Mouse (Mus musculus): ENCODE data around the gene Nit2. TPM values are rescaled to one million over a fixed set of nuclear protein-coding genes. Genes with fewer than 3 reads are reported as not detected.

Gene Nit2
- total and polyA plus RNA-seq, 3 experiments: 59.4 to 93.3 (median 71.8) TPM

DNA sequence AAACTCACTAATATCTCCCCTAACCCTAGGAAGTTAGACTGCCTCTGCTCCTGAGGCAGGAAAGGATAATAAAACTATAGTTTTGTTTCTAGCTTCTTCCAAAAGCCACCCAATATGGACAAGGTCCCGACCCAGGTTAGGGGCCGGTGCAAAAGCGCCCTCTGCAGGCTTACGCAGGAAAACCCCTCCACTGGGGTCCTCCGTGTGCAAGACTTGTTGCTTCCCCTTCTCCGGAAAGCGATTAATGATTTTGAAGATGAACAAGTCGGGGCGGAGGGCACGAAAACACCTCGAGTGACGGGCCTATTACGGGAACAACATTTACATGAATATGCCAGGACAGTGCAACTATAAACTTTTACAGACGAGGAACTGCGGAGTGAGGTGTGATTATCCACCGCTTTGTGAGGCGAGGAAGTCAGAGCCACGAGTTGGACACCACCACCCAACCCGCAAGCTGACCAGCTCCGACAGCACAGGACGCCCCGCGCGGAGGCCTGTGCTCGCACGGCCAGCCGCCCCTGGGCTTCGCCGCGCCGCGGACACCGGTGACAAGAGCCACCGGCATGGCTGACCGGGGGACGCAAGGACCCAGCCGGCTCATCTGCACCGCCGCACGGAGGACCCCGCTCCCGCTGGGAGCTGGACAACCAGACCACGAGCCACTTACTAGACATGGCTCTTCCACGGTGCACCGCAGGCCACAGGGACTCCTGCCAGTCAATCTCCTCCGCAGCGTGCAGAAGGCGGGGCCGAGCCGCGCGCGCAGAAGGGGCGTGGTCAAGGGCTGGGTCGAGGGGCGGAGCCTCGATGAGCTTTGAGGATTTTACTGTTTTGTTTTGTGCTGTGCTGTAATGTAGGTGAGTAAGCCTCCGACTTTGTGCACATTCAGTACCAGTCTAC lies at the start of gene Nit2 (continued):
- TF ChIP-seq KAT2A (IDR thresholded peaks at IDR 0.05; ENCODE audit: insufficient replicate concordance, low read length): no peak

DNA sequence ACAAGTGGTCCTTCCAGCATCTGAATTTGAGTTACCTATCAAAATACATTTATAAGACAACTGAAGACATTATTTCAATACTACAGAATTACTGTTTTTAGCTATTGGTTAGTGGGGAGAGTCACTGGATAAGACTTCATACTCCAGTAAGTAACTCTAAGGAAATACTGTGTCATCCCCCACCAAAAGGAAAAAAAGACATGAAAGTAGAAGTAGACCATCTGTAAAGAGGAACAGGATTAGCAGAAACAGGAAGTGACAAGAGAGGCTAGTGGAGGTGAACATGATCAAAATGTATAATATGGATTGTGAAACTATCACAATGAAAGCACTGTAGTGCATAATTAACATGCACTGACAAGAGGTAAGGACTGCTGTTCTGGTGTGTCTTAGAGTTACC lies 48.8 kb upstream of the Nit2 start:
- DNase-seq (ENCODE audit: extremely low read depth): peak; percentile 90
- 0 out of 2 replicates have a peak overlapping the region, but pooled peaks have one; percentile 6 for H3K9ac ChIP-seq (ENCODE audit: insufficient read depth, low read depth)
- no peak overlapping the region for H3K4me3 ChIP-seq (replicated peaks in 1 of 3; ENCODE audit: low read depth in 2 of 3, low read length in 2 of 3, poor library complexity in 1 of 3)
- dilution Hi-C loops (cut with MboI; ENCODE audit: extremely low pct_ligation_motif_present, extremely low pct_unique_long_range_greater_than_20kb, low sequenced_read_pairs): no loop called here
- peak overlapping the region; percentile 38; the same call in 1 of the 2 replicates for H3K4me2 ChIP-seq (ENCODE audit: insufficient read depth, low read depth, poor library complexity, severe bottlenecking)
- H3K4me1 ChIP-seq (ENCODE audit: control insufficient read depth in 1 of 2, insufficient read depth in 2 of 2): peaks cover 11 to 66% of the 10 kb centered on the region in 2 experiments
- H3K27ac ChIP-seq (ENCODE audit: insufficient read depth, low read depth): peak overlapping the region; percentile 31
- in situ Hi-C loops (cut with MboI; ENCODE audit: low pct_ligation_motif_present, low pct_unique_long_range_greater_than_20kb, low sequenced_read_pairs): no loop called here
- H3K27me3 ChIP-seq (replicated peaks): no peaks in the 10 kb centered on the region
- no peaks in the 10 kb centered on the region; the same call in 1 of the 2 replicates for H3K79me2 ChIP-seq (replicated peaks; ENCODE audit: control insufficient read depth, extremely low read depth, insufficient read depth, poor library complexity, severe bottlenecking)
- H3K36me3 ChIP-seq (replicated peaks in 1 of 2; ENCODE audit: control insufficient read depth in 1 of 2, insufficient read depth in 1 of 2, low read length in 1 of 2): peaks cover 14 to 56% of the 10 kb centered on the region in 2 experiments
- H3K9me3 ChIP-seq (replicated peaks; ENCODE audit: low read length): no peaks in the 10 kb centered on the region
- TF ChIP-seq MAX (IDR thresholded peaks at IDR 0.05; ENCODE audit: low read length) (no peak; the same call in 1 of the 2 replicates), IRF4 (IDR thresholded peaks at IDR 0.05; ENCODE audit: low read depth, low read length) (peak; percentile 90), ZKSCAN1 (IDR thresholded peaks at IDR 0.05; ENCODE audit: borderline replicate concordance, low read depth, low read length) (no peak), ETS1 (conservative IDR thresholded peaks at IDR 0.05; ENCODE audit: low read depth, low read length) (peak; percentile 87), TBP (conservative IDR thresholded peaks at IDR 0.05; ENCODE audit: low read depth, low read length) (0 out of 2 replicates have a peak, but pooled peaks have one; percentile 34), PAX5 (IDR thresholded peaks at IDR 0.05; ENCODE audit: low read length) (no peak), MAFK (IDR thresholded peaks at IDR 0.05; ENCODE audit: insufficient replicate concordance, low read length) (0 out of 2 replicates have a peak, but pooled peaks have one; percentile 2), E2F4 (IDR thresholded peaks at IDR 0.05; ENCODE audit: insufficient replicate concordance, low read depth, low read length) (no peak), POLR2AphosphoS2 (IDR thresholded peaks at IDR 0.05; ENCODE audit: low read depth, low read length) (no peak), JUN (IDR thresholded peaks at IDR 0.05; ENCODE audit: insufficient read depth, low read depth, low read length) (peak; percentile 95), ZMIZ1 (IDR thresholded peaks at IDR 0.05; ENCODE audit: low read depth, low read length) (no peak), UBTF (IDR thresholded peaks at IDR 0.05; ENCODE audit: low read depth, low read length) (no peak), ELF1 (IDR thresholded peaks at IDR 0.05; ENCODE audit: low read depth, low read length) (peak; percentile 75), CHD2 (IDR thresholded peaks at IDR 0.05; ENCODE audit: low read length) (peak; percentile 63; the same call in 1 of the 2 replicates), GABPA (IDR thresholded peaks at IDR 0.05; ENCODE audit: insufficient replicate concordance, low read depth, low read length) (no peak), SIN3A (IDR thresholded peaks at IDR 0.05; ENCODE audit: low read length) (no peak), USF2 (conservative IDR thresholded peaks at IDR 0.05; ENCODE audit: low read depth, low read length) (no peak), TCF12 (IDR thresholded peaks at IDR 0.05; ENCODE audit: low read depth, low read length) (peak; percentile 46; the same call in 1 of the 2 replicates), ZNF384 (IDR thresholded peaks at IDR 0.05; ENCODE audit: low read depth, low read length) (peak; percentile 86), USF1 (IDR thresholded peaks at IDR 0.05; ENCODE audit: low read depth, low read length) (no peak), SMC3 (IDR thresholded peaks at IDR 0.05; ENCODE audit: low read depth, low read length) (no peak), ZC3H11A (IDR thresholded peaks at IDR 0.05; ENCODE audit: low read depth, low read length) (no peak), KAT2A (IDR thresholded peaks at IDR 0.05; ENCODE audit: insufficient replicate concordance, low read length) (no peak), MYC (IDR thresholded peaks at IDR 0.05; ENCODE audit: low read depth, low read length) (no peak), MEF2A (IDR thresholded peaks at IDR 0.05; ENCODE audit: borderline replicate concordance, low read depth, low read length) (0 out of 2 replicates have a peak, but pooled peaks have one; percentile 60), EP300 (IDR thresholded peaks at IDR 0.05; ENCODE audit: low read length) (peak; percentile 99), NELFE (IDR thresholded peaks at IDR 0.05; ENCODE audit: low read depth, low read length) (no peak), RAD21 (IDR thresholded peaks at IDR 0.05; ENCODE audit: low read depth, low read length) (no peak), CHD1 (IDR thresholded peaks at IDR 0.05; ENCODE audit: low read depth, low read length) (no peak), NRF1 (IDR thresholded peaks at IDR 0.05; ENCODE audit: low read depth, low read length) (no peak), MXI1 (IDR thresholded peaks at IDR 0.05; ENCODE audit: low read depth, low read length) (peak; percentile 61; the same call in 1 of the 2 replicates), POLR2A (IDR thresholded peaks at IDR 0.05; ENCODE audit: low read depth, low read length) (no peak), RCOR1 (conservative IDR thresholded peaks at IDR 0.05; ENCODE audit: low read depth, low read length) (peak; percentile 39; the same call in 1 of the 2 replicates), JUND (conservative IDR thresholded peaks at IDR 0.05; ENCODE audit: low read depth, low read length) (peak; percentile 95), BHLHE40 (IDR thresholded peaks at IDR 0.05; ENCODE audit: low read depth, low read length) (peak; percentile 35; the same call in 1 of the 2 replicates)

Data from CH12.LX (cell line).